Mouse (Mus musculus) embryonic facial prominence, embryonic 13.5 days (tissue): ENCODE data around the gene Ran. TPM values are rescaled to one million over a fixed set of nuclear protein-coding genes. Genes with fewer than 3 reads are reported as not detected.

Experiments
- ATAC-seq: fragments of 200-750 bp; cut with Nextera tagmentation; 2 replicates; pipeline ENCODE4 v1.8.0; 2017; ENCODE audit warnings: low read depth; ENCODE audit not compliant: insufficient number of reproducible peaks, insufficient read depth, low FRiP score, low TSS enrichment
- H3K27ac ChIP-seq: fragments of 300-500 bp; sonication (generic); 2 replicates; pipeline ENCODE4 v1.5.1; 2015; ENCODE audit warnings: moderate library complexity, mild to moderate bottlenecking, inconsistent platforms
- H3K27me3 ChIP-seq: fragments of 300-500 bp; sonication (generic); 2 replicates; pipeline ENCODE4 v1.6.1; 2015; ENCODE audit warnings: mild to moderate bottlenecking, inconsistent platforms
- H3K36me3 ChIP-seq: fragments of 300-500 bp; sonication (generic); 2 replicates; pipeline ENCODE4 v1.6.1; 2015; ENCODE audit warnings: mild to moderate bottlenecking, inconsistent platforms
- H3K4me1 ChIP-seq: fragments of 300-500 bp; sonication (generic); 2 replicates; pipeline ENCODE4 v1.6.1; 2015; ENCODE audit warnings: inconsistent platforms
- H3K4me2 ChIP-seq: fragments of 300-500 bp; sonication (generic); 2 replicates; pipeline ENCODE4 v1.6.1; 2015; ENCODE audit warnings: moderate library complexity, mild to moderate bottlenecking, inconsistent platforms
- H3K4me3 ChIP-seq: fragments of 300-500 bp; sonication (generic); 2 replicates; pipeline ENCODE4 v1.5.1; 2015; ENCODE audit warnings: mild to moderate bottlenecking, inconsistent platforms
- H3K9ac ChIP-seq: fragments of 300-500 bp; sonication (generic); 2 replicates; pipeline ENCODE4 v1.6.1; 2015; ENCODE audit warnings: mild to moderate bottlenecking, inconsistent platforms
- H3K9me3 ChIP-seq: fragments of 300-500 bp; sonication (generic); 2 replicates; pipeline ENCODE4 v1.6.1; 2016; ENCODE audit warnings: inconsistent platforms
- WGBS: fragments of 180-500 bp; shearing (Covaris S2); methylation state at CpG from one replicate; pipeline ENCODE4 v1.1.7; 2015; ENCODE audit warnings: mixed read lengths; 5-methylcytosine and 5-hydroxymethylcytosine counted together
- polyA plus RNA-seq: library from polyadenylated mRNA; unstranded; fragments of >200 nt; fragmentation: Nextera tagmentation; extraction: Ambion mirVana; gene quantifications from 2 replicates; pipeline ENCODE4 v1.2.1, GENCODE M21; 2015

Ran gene
- polyA plus RNA-seq, 1 experiment from 2014 or later, result 631 TPM

GRCm38 (mm10) chr5:129000706-129001468, 19.0 kb upstream of the Ran start:
- H3K27ac ChIP-seq, result 0 out of 2 replicates have a peak overlapping the region, but pooled peaks have one; percentile 55
- no peaks in the 10 kb centered on the region for H3K9me3 ChIP-seq
- peak overlapping the region; percentile 46 for H3K9ac ChIP-seq
- WGBS, result 46% methylated on average over 8 of the region's 8 CpGs
- H3K4me2 ChIP-seq, result no peak overlapping the region
- H3K27me3 ChIP-seq, result no peaks in the 10 kb centered on the region
- H3K4me3 ChIP-seq, result no peak overlapping the region
- H3K4me1 ChIP-seq, result peaks cover 21% of the 10 kb centered on the region
- peaks cover 40% of the 10 kb centered on the region for H3K36me3 ChIP-seq
- ATAC-seq, result no peak

DNA sequence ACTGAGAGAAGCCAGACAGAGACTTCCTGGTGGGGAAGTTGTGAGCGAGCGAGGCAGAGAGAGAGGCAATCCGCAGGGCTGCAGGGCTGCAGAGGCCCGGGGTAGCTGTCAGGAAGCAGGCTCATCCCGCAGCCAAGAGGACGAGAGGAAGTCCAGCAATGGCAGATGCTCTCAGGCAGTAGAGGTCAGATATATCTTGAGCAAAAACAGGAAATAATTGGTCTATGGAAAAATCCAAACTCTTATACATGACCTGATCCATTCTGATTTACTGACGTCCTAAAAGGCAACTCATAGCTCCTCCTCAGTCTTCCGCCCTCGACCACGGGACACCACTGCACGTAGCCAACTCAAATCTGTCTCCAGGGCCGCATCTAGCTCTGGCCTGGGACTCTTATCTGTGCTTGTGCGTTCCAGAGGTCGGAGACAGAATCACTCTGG, 17.3 kb upstream of the Ran start:
- H3K27me3 ChIP-seq, result no peaks in the 10 kb centered on the region
- H3K4me2 ChIP-seq, result no peak overlapping the region
- H3K27ac ChIP-seq, result no peak overlapping the region
- H3K36me3 ChIP-seq, result peaks cover 30% of the 10 kb centered on the region
- peaks cover 35% of the 10 kb centered on the region for H3K4me1 ChIP-seq
- 56% methylated on average over 14 of the region's 14 CpGs for WGBS
- ATAC-seq, result no peak
- 0 out of 2 replicates have a peak overlapping the region, but pooled peaks have one; percentile 46 for H3K9ac ChIP-seq
- H3K9me3 ChIP-seq, result no peaks in the 10 kb centered on the region
- H3K4me3 ChIP-seq, result no peak overlapping the region

GRCm38 (mm10) chr5:129005416-129005815, 14.5 kb upstream of the Ran start:
- 0 out of 2 replicates have a peak, but pooled peaks cover 10% of the 10 kb centered on the region for H3K36me3 ChIP-seq
- no peak overlapping the region for H3K4me2 ChIP-seq
- no peak overlapping the region for H3K4me3 ChIP-seq
- peaks cover 40% of the 10 kb centered on the region for H3K4me1 ChIP-seq
- 89% methylated on average over 3 of the region's 3 CpGs for WGBS
- H3K9me3 ChIP-seq, result no peaks in the 10 kb centered on the region
- H3K27me3 ChIP-seq, result no peaks in the 10 kb centered on the region
- no peak for ATAC-seq
- H3K9ac ChIP-seq, result 0 out of 2 replicates have a peak overlapping the region, but pooled peaks have one; percentile 36
- no peak overlapping the region for H3K27ac ChIP-seq

DNA sequence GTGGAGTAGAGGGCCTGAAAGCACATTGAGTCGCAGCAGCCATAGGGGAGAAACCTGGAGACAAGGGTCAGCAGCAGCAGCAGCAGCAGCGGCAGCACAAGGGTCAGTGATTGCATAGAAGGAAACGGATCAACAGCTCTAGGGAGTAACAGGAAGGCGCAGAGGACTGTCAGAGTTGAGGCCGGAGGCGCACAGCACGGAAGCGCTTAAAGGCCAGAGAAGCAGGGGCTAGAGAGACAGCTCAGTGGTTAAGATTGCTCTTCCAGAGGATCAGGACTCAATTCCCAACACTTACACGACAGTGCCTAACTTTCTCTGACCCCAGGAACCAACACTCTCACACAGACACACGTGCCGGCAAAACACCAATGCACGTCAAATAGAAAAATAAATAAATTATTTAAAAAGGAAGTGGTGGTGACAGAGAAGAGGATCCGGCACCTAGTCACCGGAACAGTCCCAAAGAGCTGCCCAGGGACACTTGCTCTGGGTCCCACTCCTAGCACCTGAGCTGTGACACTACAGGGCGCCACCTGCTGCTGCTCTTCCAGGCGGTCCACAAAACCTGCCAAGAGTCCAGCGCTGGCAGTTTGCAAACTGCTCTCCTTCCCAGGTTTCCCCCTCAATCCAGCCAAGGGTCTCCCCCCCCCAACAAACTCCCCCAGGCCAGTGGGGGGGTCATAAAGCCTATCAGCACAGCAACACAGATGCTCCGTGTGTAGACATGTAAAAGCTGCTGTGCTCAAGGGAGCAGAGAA, 13.7 kb upstream of the Ran start:
- H3K4me3 ChIP-seq, result no peak overlapping the region
- 0 out of 2 replicates have a peak overlapping the region, but pooled peaks have one; percentile 36 for H3K9ac ChIP-seq
- peaks cover 32% of the 10 kb centered on the region for H3K4me1 ChIP-seq
- peak overlapping the region; percentile 12; the same call in 1 of the 2 replicates for H3K4me2 ChIP-seq
- no peaks in the 10 kb centered on the region for H3K9me3 ChIP-seq
- H3K27ac ChIP-seq, result no peak overlapping the region
- 77% methylated on average over 18 of the region's 18 CpGs for WGBS
- no peak for ATAC-seq
- 0 out of 2 replicates have a peak, but pooled peaks cover 10% of the 10 kb centered on the region for H3K36me3 ChIP-seq
- no peaks in the 10 kb centered on the region for H3K27me3 ChIP-seq

GRCm38 (mm10) chr5:129007105-129007957, 12.5 kb upstream of the Ran start:
- WGBS, result 55% methylated on average over 14 of the region's 14 CpGs
- peak overlapping the region; percentile 84 for H3K4me2 ChIP-seq
- H3K9ac ChIP-seq, result peak overlapping the region; percentile 82
- H3K4me1 ChIP-seq, result peaks cover 26% of the 10 kb centered on the region
- H3K27me3 ChIP-seq, result no peaks in the 10 kb centered on the region
- H3K4me3 ChIP-seq, result peak overlapping the region; percentile 63
- 0 out of 2 replicates have a peak, but pooled peaks cover 10% of the 10 kb centered on the region for H3K36me3 ChIP-seq
- no peak for ATAC-seq
- H3K27ac ChIP-seq, result peak overlapping the region; percentile 71; the same call in 1 of the 2 replicates
- no peaks in the 10 kb centered on the region for H3K9me3 ChIP-seq

DNA sequence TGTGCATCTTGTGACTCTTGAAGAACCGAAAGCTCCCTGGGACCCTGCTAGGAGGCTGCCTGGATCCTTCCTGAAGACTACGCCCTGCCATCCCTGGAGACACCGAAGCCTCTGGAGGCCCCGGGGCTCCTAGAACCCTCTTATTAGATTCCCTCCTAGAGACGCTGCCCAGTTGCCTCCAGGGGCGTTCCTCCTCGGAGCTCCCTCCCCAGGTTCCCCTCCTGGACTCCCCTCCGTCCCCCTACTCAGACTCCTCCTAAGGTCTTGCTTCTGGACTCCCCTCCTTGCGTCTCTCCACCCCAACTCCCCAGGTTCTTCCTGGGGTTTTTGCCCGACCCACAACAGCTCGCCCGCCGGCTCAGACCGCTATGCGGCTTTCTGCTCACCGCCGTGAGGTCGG, 11.9 kb upstream of the Ran start:
- Histone ChIP-seq H3K4me2 (peak overlapping the region; percentile 84), H3K4me3 (peak overlapping the region; percentile 63), H3K27me3 (no peaks in the 10 kb centered on the region), H3K9ac (peak overlapping the region; percentile 82), H3K36me3 (0 out of 2 replicates have a peak, but pooled peaks cover 10% of the 10 kb centered on the region), H3K4me1 (peaks cover 24% of the 10 kb centered on the region), H3K9me3 (no peaks in the 10 kb centered on the region), H3K27ac (peak overlapping the region; percentile 71)
- WGBS, result 0% methylated on average over 18 of the region's 18 CpGs
- ATAC-seq, result peak; percentile 52

DNA sequence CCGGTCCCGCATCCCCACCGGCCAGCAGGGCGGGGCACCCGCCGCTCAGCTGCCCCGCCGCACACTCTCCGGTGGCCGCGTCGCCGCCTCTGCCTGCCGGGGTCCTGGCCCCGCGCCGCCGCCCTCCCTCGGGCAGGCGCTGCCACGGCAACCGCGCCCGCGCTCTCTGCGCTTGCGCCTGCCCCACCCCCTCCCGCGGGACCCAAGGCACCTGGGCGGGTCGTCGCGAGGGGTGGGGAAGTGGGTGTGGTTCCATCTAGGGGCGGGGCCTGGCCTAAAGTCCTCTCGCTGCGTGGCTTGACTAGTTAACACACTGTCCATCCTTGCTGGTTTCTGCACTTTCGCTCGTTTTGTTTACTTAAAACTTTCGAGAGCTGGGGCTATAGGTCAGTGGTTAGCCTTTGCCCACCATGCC, 11.4 kb upstream of the Ran start, which contains the start of gene Stx2:
Gene Stx2, minus strand, starts transcription at position 163 of the 415 bp plus-strand sequence.
- Histone ChIP-seq H3K4me2 (peak within 1 kb of the TSS; percentile 84), H3K36me3 (0 out of 2 replicates have a peak, but pooled peaks cover 10% of the 10 kb centered on the region), H3K9ac (peak within 1 kb of the TSS; percentile 82), H3K4me1 (peaks cover 24% of the 10 kb centered on the region), H3K4me3 (peak within 1 kb of the TSS; percentile 63), H3K9me3 (no peaks in the 10 kb centered on the region), H3K27me3 (no peaks in the 10 kb centered on the region), H3K27ac (peak within 1 kb of the TSS; percentile 71)
- under 1% methylated on average over 35 of the region's 39 CpGs for WGBS
- ATAC-seq, result peak; percentile 89

- no peak overlapping the region for H3K9ac ChIP-seq
- no peaks in the 10 kb centered on the region; the same call in 1 of the 2 replicates for H3K9me3 ChIP-seq
- H3K27me3 ChIP-seq, result no peaks in the 10 kb centered on the region
- H3K4me2 ChIP-seq, result no peak overlapping the region
- 0 out of 2 replicates have a peak, but pooled peaks cover 10% of the 10 kb centered on the region for H3K36me3 ChIP-seq
- peaks cover 24% of the 10 kb centered on the region for H3K4me1 ChIP-seq
- H3K4me3 ChIP-seq, result no peak overlapping the region
- no peak for ATAC-seq
- 74% methylated on average over 3 of the region's 3 CpGs for WGBS
- no peak overlapping the region for H3K27ac ChIP-seq
These were observed 10.3 kb upstream of the Ran start for GRCm38 (mm10) chr5:129009577-129009976.

GRCm38 (mm10) chr5:129010937-129011336, 8.9 kb upstream of the Ran start:
- no peak overlapping the region for H3K27ac ChIP-seq
- no peak overlapping the region for H3K4me3 ChIP-seq
- H3K36me3 ChIP-seq, result no peaks in the 10 kb centered on the region
- no peak for ATAC-seq
- no peak overlapping the region for H3K4me2 ChIP-seq
- H3K27me3 ChIP-seq, result no peaks in the 10 kb centered on the region
- 81% methylated on average over 2 of the region's 2 CpGs for WGBS
- H3K9ac ChIP-seq, result no peak overlapping the region
- no peaks in the 10 kb centered on the region; the same call in 1 of the 2 replicates for H3K9me3 ChIP-seq
- H3K4me1 ChIP-seq, result peaks cover 19% of the 10 kb centered on the region

DNA sequence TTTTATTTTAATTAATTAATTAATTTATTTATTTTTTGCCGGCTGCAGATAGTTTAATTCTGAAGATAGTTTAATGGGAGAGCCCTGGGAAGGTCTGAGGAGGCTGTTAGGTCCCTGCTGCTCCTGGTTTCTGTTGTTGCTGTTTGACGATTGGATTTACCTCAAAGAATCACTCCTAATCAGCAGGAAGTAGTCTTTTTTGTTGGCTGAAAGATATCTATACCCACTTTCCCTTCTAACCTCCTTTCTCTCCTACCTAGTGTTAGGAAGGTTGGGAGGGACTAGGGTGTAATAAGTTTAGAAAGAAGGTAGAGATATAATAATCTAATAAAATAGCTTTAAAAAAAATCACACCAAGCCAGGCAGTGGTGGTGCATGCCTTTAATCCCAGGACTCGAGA, 4.8 kb upstream of the Ran start:
- Histone ChIP-seq H3K27me3 (no peaks in the 10 kb centered on the region), H3K4me3 (no peak overlapping the region), H3K27ac (no peak overlapping the region), H3K4me1 (0 out of 2 replicates have a peak, but pooled peaks cover 8% of the 10 kb centered on the region), H3K4me2 (no peak overlapping the region), H3K36me3 (no peaks in the 10 kb centered on the region), H3K9ac (no peak overlapping the region), H3K9me3 (no peaks in the 10 kb centered on the region; the same call in 1 of the 2 replicates)
- ATAC-seq, result no peak
- WGBS, result 79% methylated on average over 3 of the region's 3 CpGs
